Mouse (Mus musculus) kidney, adult 2 months (tissue): ENCODE data around the gene Fmnl1. TPM values are rescaled to one million over a fixed set of nuclear protein-coding genes. Genes with fewer than 3 reads are reported as not detected.

ENCODE experiments used
- DNase-seq: peaks from one replicate; pipeline ENCODE4 v3.0.0; 2021
- H3K27ac ChIP-seq: fragments of 200-500 bp; 2 replicates; pipeline ENCODE4 v1.5.1; 2012; ENCODE audit warnings: low read depth, low read length, control low read depth, inconsistent platforms; ENCODE audit not compliant: insufficient read depth
- H3K27me3 ChIP-seq: fragments of 200-500 bp; replicated peaks from 2 replicates; pipeline ENCODE4 v1.6.1; 2012; ENCODE audit warnings: mild to moderate bottlenecking, moderate library complexity, low read length, inconsistent platforms; ENCODE audit not compliant: control insufficient read depth, insufficient read depth
- H3K36me3 ChIP-seq: fragments of 200-500 bp; 2 replicates; pipeline ENCODE4 v1.6.1; 2012; ENCODE audit warnings: mild to moderate bottlenecking, moderate library complexity, low read length, inconsistent platforms; ENCODE audit not compliant: control insufficient read depth, insufficient read depth
- H3K4me1 ChIP-seq: fragments of 200-500 bp; 2 replicates; pipeline ENCODE4 v1.6.1; 2011; ENCODE audit warnings: low read length; ENCODE audit not compliant: control insufficient read depth, insufficient read depth
- H3K4me3 ChIP-seq: fragments of 200-500 bp; 2 replicates; pipeline ENCODE4 v1.5.1; 2011; ENCODE audit warnings: mild to moderate bottlenecking, low read depth, low read length, control low read depth; ENCODE audit not compliant: insufficient read depth
- CTCF ChIP-seq: fragments of 200-500 bp; conservative IDR thresholded peaks from 2 replicates; pipeline ENCODE4 v1.5.1; 2011; ENCODE audit warnings: low read depth, mild to moderate bottlenecking, control low read depth, low read length, moderate library complexity, mixed read lengths; ENCODE audit not compliant: insufficient read depth, insufficient read length
- POLR2A ChIP-seq: fragments of 200-500 bp; IDR thresholded peaks from one replicate; pipeline ENCODE4 v1.6.1; 2011; ENCODE audit warnings: low read depth, low read length, control low read depth
- WGBS: fragments of 180-500 bp; shearing (Covaris S2); methylation state at CpG from one replicate; pipeline ENCODE4 v1.1.7; 2018; 5-methylcytosine and 5-hydroxymethylcytosine counted together
- polyA plus RNA-seq: library from polyadenylated mRNA; depleted of rRNA; stranded (reverse); fragments of >200 nt; gene quantifications from 2 replicates; pipeline ENCODE4 v1.2.3, GENCODE M21; 2012

The Fmnl1 gene
- polyA plus RNA-seq, 1 experiment, result 35.5 TPM

DNA sequence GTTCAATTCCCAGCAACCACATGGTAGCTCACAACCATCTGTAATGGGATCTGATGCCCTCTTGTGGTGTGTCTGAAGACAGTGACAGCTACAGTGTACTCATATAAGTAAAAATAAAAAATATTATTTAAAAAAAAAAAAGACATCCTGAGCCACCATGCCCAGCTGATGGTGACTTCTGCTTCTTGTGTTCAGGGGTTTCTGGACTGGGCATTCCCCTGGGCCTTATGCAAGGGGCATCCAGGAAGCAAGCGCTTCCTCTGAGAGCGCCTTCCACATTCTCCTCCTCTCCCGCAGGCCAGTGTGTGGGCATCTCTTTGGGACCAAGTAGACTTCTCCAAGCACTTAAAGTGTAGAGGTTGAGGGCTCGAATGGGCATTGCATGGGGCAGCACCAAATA is 24.5 kb upstream of the Fmnl1 start:
- H3K4me1 ChIP-seq, result peaks cover 19% of the 10 kb centered on the region
- no peaks in the 10 kb centered on the region for H3K36me3 ChIP-seq
- no peak for DNase-seq
- no peak overlapping the region for H3K27ac ChIP-seq
- no peak overlapping the region for H3K4me3 ChIP-seq
- no peaks in the 10 kb centered on the region for H3K27me3 ChIP-seq
- TF ChIP-seq CTCF (no peak), POLR2A (no peak)
- WGBS, result 91% methylated on average over 4 of the region's 4 CpGs

DNA sequence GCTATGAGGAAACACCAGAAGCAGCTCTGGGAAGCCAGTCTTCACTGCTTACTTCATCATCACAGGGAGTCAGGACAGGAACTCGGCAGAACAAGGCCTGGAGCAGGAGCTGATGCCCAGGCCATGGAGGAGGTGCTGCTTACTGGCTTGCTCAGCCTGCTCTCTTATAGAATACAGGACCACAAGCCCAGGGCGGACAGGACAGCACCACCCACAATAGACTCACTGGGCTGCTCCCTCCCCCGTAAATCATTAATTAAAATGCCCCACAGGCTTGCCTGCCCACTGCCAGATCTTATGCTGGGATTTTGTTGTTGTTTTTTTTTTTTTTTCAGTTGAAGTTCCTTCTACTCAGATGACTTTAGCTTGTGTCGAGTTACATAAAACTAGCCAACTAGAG is 23.1 kb upstream of the Fmnl1 start:
- H3K36me3 ChIP-seq, result no peaks in the 10 kb centered on the region
- WGBS, result 15% methylated on average over 4 of the region's 4 CpGs
- peak; percentile 87 for DNase-seq
- no peaks in the 10 kb centered on the region for H3K27me3 ChIP-seq
- TF ChIP-seq POLR2A (no peak), CTCF (no peak)
- H3K4me1 ChIP-seq, result peaks cover 6% of the 10 kb centered on the region
- H3K27ac ChIP-seq, result peak overlapping the region; percentile 54
- H3K4me3 ChIP-seq, result no peak overlapping the region

DNA sequence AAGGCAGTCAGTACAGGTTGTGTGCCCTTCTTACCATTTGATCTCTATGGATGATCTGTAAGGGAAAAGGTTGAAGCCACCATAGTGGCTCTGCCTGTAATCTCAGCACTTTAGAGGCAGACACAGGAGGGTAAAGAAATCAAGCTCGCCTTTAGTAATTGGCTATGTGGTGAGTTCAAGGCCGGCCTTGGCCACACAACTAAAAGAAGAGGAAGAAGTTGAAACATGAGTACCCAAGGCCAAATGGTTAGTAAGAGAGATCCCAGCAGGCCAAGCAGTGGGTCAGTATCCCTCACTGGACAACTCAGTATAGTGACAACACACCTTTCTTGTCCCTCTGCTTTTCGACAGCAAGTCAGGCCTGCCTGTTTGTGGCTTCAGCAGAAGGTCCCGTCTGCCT is 21.1 kb upstream of the Fmnl1 start:
- H3K27ac ChIP-seq, result no peak overlapping the region
- H3K27me3 ChIP-seq, result no peaks in the 10 kb centered on the region
- no peak overlapping the region for H3K4me3 ChIP-seq
- no peak for DNase-seq
- 97% methylated on average over 4 of the region's 4 CpGs for WGBS
- H3K36me3 ChIP-seq, result no peaks in the 10 kb centered on the region
- TF ChIP-seq POLR2A, result no peak
- TF ChIP-seq CTCF, result no peak
- H3K4me1 ChIP-seq, result peaks cover 6% of the 10 kb centered on the region

DNA sequence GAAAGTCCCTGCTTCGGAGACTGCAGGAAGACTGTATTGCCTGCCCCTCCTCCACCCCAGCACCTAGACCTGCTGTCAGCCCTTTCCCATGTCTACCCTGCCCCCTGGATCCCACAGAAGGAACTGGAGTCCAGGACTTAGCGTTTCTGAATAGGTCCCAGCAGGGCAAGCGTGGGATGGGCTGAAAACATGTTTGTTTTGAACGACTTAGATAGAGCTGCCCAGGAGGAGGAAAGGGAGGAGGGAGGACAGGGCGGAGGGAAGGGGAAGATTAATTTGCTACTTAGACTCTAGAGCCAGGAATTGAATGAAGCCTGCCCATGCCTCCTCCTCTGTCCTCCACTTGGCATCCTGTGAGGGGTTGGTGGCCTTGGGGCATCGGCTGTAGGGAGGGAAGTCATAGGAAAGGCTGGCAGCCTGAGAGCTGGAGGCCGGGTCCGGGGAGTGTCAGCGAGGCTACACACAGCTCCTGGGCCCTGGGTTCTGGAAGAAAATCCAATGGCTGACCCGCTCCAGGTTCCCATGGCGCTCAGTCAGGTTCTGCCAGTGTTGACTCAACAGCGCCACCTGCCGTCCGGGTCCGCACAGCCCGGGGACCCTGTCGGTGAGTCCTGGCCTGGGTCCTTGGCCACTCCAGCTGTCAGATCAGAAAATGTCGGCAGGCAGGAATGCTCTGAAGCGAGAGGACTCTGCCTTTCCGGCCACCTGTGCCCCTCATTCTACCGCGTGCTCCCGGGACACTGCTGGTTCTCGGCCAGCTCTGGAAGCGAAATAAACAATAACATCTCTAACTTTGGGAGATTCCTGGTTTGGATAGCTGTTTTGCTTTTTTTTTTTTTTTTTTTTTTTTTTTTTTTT is 12.1 kb upstream of the Fmnl1 start:
- Histone ChIP-seq H3K4me1 (peaks cover 3% of the 10 kb centered on the region; the same call in 1 of the 2 replicates), H3K36me3 (no peaks in the 10 kb centered on the region), H3K27me3 (no peaks in the 10 kb centered on the region), H3K27ac (peak overlapping the region; percentile 57), H3K4me3 (peak overlapping the region; percentile 29)
- under 1% methylated on average over 25 of the region's 25 CpGs for WGBS
- peak; percentile 98 for DNase-seq
- TF ChIP-seq CTCF, result peak; percentile 95
- TF ChIP-seq POLR2A, result no peak

DNA sequence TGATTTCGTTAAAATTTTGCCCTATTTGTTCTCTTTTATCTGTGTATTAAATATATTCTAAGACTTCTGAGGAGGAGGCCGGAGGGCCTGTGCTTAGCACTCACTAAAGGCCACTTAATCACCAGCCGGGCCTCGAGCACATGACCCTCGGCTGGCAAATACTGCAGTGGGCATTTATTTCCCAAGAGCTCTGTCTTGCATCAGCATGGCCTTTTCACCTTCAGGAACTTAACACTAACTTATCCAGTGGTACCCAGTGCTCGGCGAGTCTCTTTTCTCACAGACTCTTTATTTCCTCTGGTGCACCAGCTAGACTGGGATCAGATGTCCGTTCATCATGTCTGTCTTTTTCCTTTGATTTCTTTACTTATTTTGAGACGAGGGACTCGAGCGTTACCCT is 10.2 kb upstream of the Fmnl1 start:
- TF ChIP-seq CTCF, result no peak
- no peak for TF ChIP-seq POLR2A
- H3K27me3 ChIP-seq, result no peaks in the 10 kb centered on the region
- no peak overlapping the region for H3K4me3 ChIP-seq
- peaks cover 3% of the 10 kb centered on the region; the same call in 1 of the 2 replicates for H3K4me1 ChIP-seq
- H3K27ac ChIP-seq, result no peak overlapping the region
- WGBS, result 91% methylated on average over 11 of the region's 11 CpGs
- H3K36me3 ChIP-seq, result no peaks in the 10 kb centered on the region
- no peak for DNase-seq

DNA sequence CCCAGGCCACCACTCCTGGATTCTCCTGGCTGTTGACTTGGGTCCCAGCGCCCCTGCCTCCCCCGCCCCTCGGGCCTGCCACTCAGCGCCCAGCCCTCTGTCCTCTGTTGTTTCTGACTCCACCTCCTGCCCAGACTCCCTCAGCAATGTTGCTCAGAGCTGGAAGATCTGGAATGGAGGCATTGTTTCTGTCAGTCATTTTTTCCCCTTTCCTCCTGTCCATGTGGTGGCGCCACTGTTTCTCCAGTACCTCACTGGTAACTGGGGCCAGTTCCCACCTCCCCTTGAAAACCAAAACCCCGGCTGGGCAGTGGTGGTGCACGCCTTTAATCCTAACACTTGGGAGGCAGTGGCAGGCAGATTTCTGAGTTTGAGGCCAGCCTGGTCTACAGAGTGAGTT is 9.5 kb upstream of the Fmnl1 start:
- TF ChIP-seq CTCF (peak; percentile 24), POLR2A (no peak)
- peaks cover 3% of the 10 kb centered on the region; the same call in 1 of the 2 replicates for H3K4me1 ChIP-seq
- no peaks in the 10 kb centered on the region for H3K36me3 ChIP-seq
- H3K4me3 ChIP-seq, result no peak overlapping the region
- WGBS, result 85% methylated on average over 7 of the region's 7 CpGs
- no peak for DNase-seq
- H3K27ac ChIP-seq, result no peak overlapping the region
- H3K27me3 ChIP-seq, result no peaks in the 10 kb centered on the region

DNA sequence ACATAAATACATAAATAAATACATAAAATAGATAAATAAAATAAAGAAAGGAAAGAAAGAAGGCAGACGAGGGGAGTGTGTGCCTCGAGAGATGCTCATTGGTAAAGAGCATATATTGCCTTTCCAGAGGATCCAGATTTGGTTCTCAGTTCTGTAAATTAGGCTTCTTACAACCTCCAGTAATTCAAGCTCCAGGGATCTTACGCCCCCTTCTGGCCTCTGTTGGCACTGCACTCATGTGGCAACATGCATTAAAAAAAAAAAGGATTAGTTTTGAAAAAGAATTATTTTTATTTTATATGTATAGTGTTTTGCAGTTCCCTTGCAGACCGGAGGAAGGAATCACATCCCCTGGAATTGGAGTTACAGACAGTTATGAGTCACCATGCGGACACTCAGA is 8.8 kb upstream of the Fmnl1 start:
- no peaks in the 10 kb centered on the region for H3K36me3 ChIP-seq
- H3K27ac ChIP-seq, result no peak overlapping the region
- H3K4me1 ChIP-seq, result peaks cover 3% of the 10 kb centered on the region; the same call in 1 of the 2 replicates
- no peaks in the 10 kb centered on the region for H3K27me3 ChIP-seq
- no peak overlapping the region for H3K4me3 ChIP-seq
- 90% methylated on average over 5 of the region's 5 CpGs for WGBS
- no peak for DNase-seq
- TF ChIP-seq CTCF, result peak; percentile 47
- TF ChIP-seq POLR2A, result no peak
